Mouse (Mus musculus) large intestine, adult 2 months (tissue): ENCODE measurements around the gene Ripor1. TPM values are rescaled to one million over a fixed set of nuclear protein-coding genes. Genes with fewer than 3 reads are reported as not detected.
"Not testable (repeated sequence)": the region's sequence is repeated elsewhere in the genome, so short reads cannot be mapped to it uniquely, and the experiment has no call there.

Source experiments
- DNase-seq: peaks from one replicate; pipeline ENCODE4 v3.0.0-alpha.2; 2012; ENCODE audit warnings: low read depth, low spot score
- WGBS: fragments of 180-500 bp; shearing (Covaris S2); methylation state at CpG from one replicate; pipeline ENCODE4 v1.1.7; 2018; 5-methylcytosine and 5-hydroxymethylcytosine counted together
- polyA plus RNA-seq: library from polyadenylated mRNA; depleted of rRNA; stranded (reverse); fragments of >200 nt; gene quantifications from 2 replicates; pipeline ENCODE4 v1.2.3, GENCODE M21; 2012; rRNA removed

Ripor1 gene
- polyA plus RNA-seq, result 7.1 and 10.2 TPM in 2 replicates

GRCm38 (mm10) chr8:105604804-105605381 lies at the start of gene Ripor1:
TSS of gene Ripor1 (plus strand) at chr8:105605255.
- DNase-seq, result no peak
- WGBS, result under 1% methylated on average over 42 of the region's 42 CpGs

- 86% methylated on average over 3 of the region's 3 CpGs for WGBS
- no peak for DNase-seq
These were observed 42.2 kb upstream of the Ripor1 start for GRCm38 (mm10) chr8:105562863-105563262.

- DNase-seq, result no peak
- 74% methylated on average over 1 of the region's 1 CpGs for WGBS
These were observed 41.2 kb upstream of the Ripor1 start for GRCm38 (mm10) chr8:105563871-105564270.

- WGBS, result 58% methylated on average over 9 of the region's 9 CpGs
- DNase-seq, result not testable (repeated sequence)
These were observed 40.4 kb upstream of the Ripor1 start for GRCm38 (mm10) chr8:105564573-105565229.

- DNase-seq, result no peak
- 0% methylated on average over 31 of the region's 31 CpGs for WGBS
These were observed 39.6 kb upstream of the Ripor1 start for GRCm38 (mm10) chr8:105565401-105565881.

- peak; percentile 97 for DNase-seq
- WGBS, result under 1% methylated on average over 53 of the region's 53 CpGs
These were observed 38.9 kb upstream of the Ripor1 start, which contains the start of gene Atp6v0d1 for GRCm38 (mm10) chr8:105565952-105566702. TSS of gene Atp6v0d1 (minus strand) at chr8:105566047.

- WGBS, result 25% methylated on average over 27 of the region's 27 CpGs
These were observed 38.1 kb upstream of the Ripor1 start for GRCm38 (mm10) chr8:105566703-105567595.

GRCm38 (mm10) chr8:105571810-105572209 lies 33.2 kb upstream of the Ripor1 start:
- no peak for DNase-seq
- WGBS, result 60% methylated on average over 9 of the region's 9 CpGs

More at GRCm38 (mm10) chr8:105566703-105567595, 38.1 kb upstream of the Ripor1 start:
- no peak for DNase-seq

GRCm38 (mm10) chr8:105573427-105573826 lies 31.6 kb upstream of the Ripor1 start:
- no peak for DNase-seq

- DNase-seq, result no peak
- 57% methylated on average over 6 of the region's 6 CpGs for WGBS
These were observed 30.3 kb upstream of the Ripor1 start for GRCm38 (mm10) chr8:105574741-105575140.

GRCm38 (mm10) chr8:105575538-105575937 lies 29.5 kb upstream of the Ripor1 start:
- no peak for DNase-seq
- 40% methylated on average over 3 of the region's 3 CpGs for WGBS

GRCm38 (mm10) chr8:105579719-105580118 lies 25.3 kb upstream of the Ripor1 start:
- no peak for DNase-seq
- 42% methylated on average over 3 of the region's 3 CpGs for WGBS

GRCm38 (mm10) chr8:105592431-105592830 lies 12.6 kb upstream of the Ripor1 start:
- DNase-seq, result no peak
- 61% methylated on average over 2 of the region's 2 CpGs for WGBS

GRCm38 (mm10) chr8:105593859-105594258 lies 11.2 kb upstream of the Ripor1 start:
- DNase-seq, result peak; percentile 21
- WGBS, result 18% methylated on average over 15 of the region's 15 CpGs

GRCm38 (mm10) chr8:105594451-105595242 lies 10.4 kb upstream of the Ripor1 start:
- DNase-seq, result no peak
- 57% methylated on average over 18 of the region's 18 CpGs for WGBS

GRCm38 (mm10) chr8:105596362-105597034 lies 8.6 kb upstream of the Ripor1 start:
- WGBS, result 6% methylated on average over 14 of the region's 14 CpGs
- DNase-seq, result peak; percentile 36

GRCm38 (mm10) chr8:105598777-105599176 lies 6.3 kb upstream of the Ripor1 start:
- WGBS, result 62% methylated on average over 6 of the region's 6 CpGs
- no peak for DNase-seq

GRCm38 (mm10) chr8:105601301-105601700 lies 3.8 kb upstream of the Ripor1 start:
- DNase-seq, result no peak
- WGBS, result 73% methylated on average over 5 of the region's 5 CpGs
